In the genomic region with DNA sequence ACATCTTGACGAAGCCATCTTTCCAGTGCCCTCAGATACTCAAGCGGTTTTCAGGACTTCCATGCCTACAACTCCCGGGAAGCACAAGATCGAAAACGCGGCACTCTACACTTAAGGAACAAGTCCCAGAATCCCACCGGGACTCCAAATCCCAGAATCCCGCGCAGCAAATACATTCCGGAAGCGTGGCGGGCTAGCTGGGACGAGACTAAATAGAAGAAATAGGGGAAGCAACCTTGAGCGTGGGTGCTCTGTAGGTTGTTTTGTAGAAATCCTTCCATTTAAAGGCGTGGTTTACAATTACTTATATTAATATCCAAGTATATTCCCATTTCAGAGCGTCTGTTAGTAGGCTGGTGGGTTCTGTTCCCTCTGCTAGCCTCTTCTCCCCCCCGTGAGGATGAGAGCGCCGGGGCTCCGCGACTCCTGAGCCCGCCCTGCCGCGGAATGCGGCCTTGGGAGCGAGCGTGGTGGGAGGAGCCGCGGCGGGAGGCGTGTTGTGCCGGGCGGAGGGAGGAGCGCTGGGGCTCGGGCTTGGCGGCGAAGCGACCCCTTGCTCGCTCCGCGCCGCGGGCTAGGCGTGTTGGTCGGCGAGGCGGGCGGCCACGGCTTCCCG, we compare ENCODE assay signal across 7 mouse cellular contexts. TPM values are rescaled to one million over a fixed set of nuclear protein-coding genes. Genes with fewer than 3 reads are reported as not detected.
A peak's percentile ranks its signal among the peaks of the same experiment; 100 is the strongest.
DNase-seq lines count a peak whose midpoint lies in the region; ATAC-seq lines count a peak whose summit lies in the region.

A gene (plus strand): TSS at position 465 of the 616 bp plus-strand sequence.

- H3K4me3 ChIP-seq in intestine, embryonic 15.5 days (replicated peaks), result peak within 1 kb of the TSS; percentile 92
- peak within 1 kb of the TSS; percentile 86 for H3K4me3 ChIP-seq in midbrain, embryonic 10.5 days

- H3K27me3 ChIP-seq in intestine, embryonic 15.5 days (replicated peaks), result no peaks in the 10 kb centered on the region
- H3K27me3 ChIP-seq in midbrain, embryonic 10.5 days (ENCODE audit: low read depth, poor library complexity, severe bottlenecking), result no peaks in the 10 kb centered on the region; the same call in 1 of the 2 replicates

- intact Hi-C loops in gastrocnemius, postnatal 36 days (cut with DNase I), result no loop called here
- intact Hi-C loops in left cerebral cortex, postnatal 25 days (cut with DNase I), result loop anchor here (5.0 kb wide), 1 partner anchor 393 kb away; a partner anchor contains a TSS

- peak within 1 kb of the TSS; percentile 91 for H3K9ac ChIP-seq in intestine, embryonic 15.5 days

- peak; percentile 96 for DNase-seq in adrenal gland, adult 2 months
- DNase-seq in embryo, embryonic 11.5 days (ENCODE audit: low read depth, low spot score), result peak; percentile 90
- DNase-seq in gastrocnemius, postnatal 36 days, result peak; percentile 87 to 90
- peak; percentile 94 to 95 for DNase-seq in left cerebral cortex, postnatal 25 days (ENCODE audit: low spot score in 2 of 2)
- peak; percentile 95 for DNase-seq in midbrain, embryonic 10.5 days (ENCODE audit: low spot score)
- peak; percentile 89 for DNase-seq in right cerebral cortex, postnatal 4 days

- 0% methylated on average over 44 of the region's 50 CpGs for WGBS in intestine, embryonic 15.5 days
- WGBS in midbrain, embryonic 10.5 days, result under 1% methylated on average over 50 of the region's 50 CpGs

- no peaks in the 10 kb centered on the region for H3K9me3 ChIP-seq in intestine, embryonic 15.5 days
- no peaks in the 10 kb centered on the region for H3K9me3 ChIP-seq in midbrain, embryonic 10.5 days (replicated peaks)

- peak; percentile 97 for ATAC-seq in intestine, embryonic 15.5 days

- peaks cover 16% of the 10 kb centered on the region for H3K4me1 ChIP-seq in intestine, embryonic 15.5 days (replicated peaks)
- peaks cover 36% of the 10 kb centered on the region for H3K4me1 ChIP-seq in midbrain, embryonic 10.5 days

- H3K4me2 ChIP-seq in intestine, embryonic 15.5 days (replicated peaks), result peak within 1 kb of the TSS; percentile 51

- no peaks in the 10 kb centered on the region for H3K36me3 ChIP-seq in intestine, embryonic 15.5 days
- no peaks in the 10 kb centered on the region for H3K36me3 ChIP-seq in midbrain, embryonic 10.5 days

- peak within 1 kb of the TSS; percentile 81 for H3K27ac ChIP-seq in intestine, embryonic 15.5 days
- peak within 1 kb of the TSS; percentile 93 for H3K27ac ChIP-seq in midbrain, embryonic 10.5 days (replicated peaks)

RNA-seq across cellular contexts. Expression of the gene that starts here (rescaled TPM):
- total RNA-seq in adrenal gland, adult 2 months (2021), result 10 to 100 TPM; 47.5 to 47.8 TPM
- polyA plus RNA-seq in adrenal gland, adult 2 months (2012; rRNA removed), result 8.4 and 8.5 TPM in 2 replicates
- 1 to 10 TPM; 2.8 to 3.0 TPM for total RNA-seq in gastrocnemius, postnatal 36 days (2021)
- 33.7 and 38.5 TPM in 2 replicates for polyA plus RNA-seq in intestine, embryonic 15.5 days (2015; fragmentation: Nextera tagmentation; extraction: Ambion mirVana)
- 10 to 100 TPM; 67.4 to 76.9 TPM for total RNA-seq in left cerebral cortex, postnatal 25 days (2021)
- 31.0 and 31.7 TPM in 2 replicates for polyA plus RNA-seq in midbrain, embryonic 10.5 days (2016; fragmentation: Nextera tagmentation; extraction: Ambion mirVana)

Comparison
In these comparisons a context has a peak if more than half of its experiments do, and no peak if none do; other contexts are left out.
1. Peak in every context shown above with its lines: DNase-seq, ATAC-seq, H3K4me3 ChIP-seq and H3K27ac ChIP-seq.
2. RNA of the gene that starts here (total RNA-seq): 67.4 to 76.9 TPM in left cerebral cortex, postnatal 25 days and 47.5 to 47.8 TPM in adrenal gland, adult 2 months; 2.8 to 3.0 TPM in gastrocnemius, postnatal 36 days; every median in the first group is over 10 times any median in the second.